Mouse (Mus musculus): Measurements from ENCODE around the gene Prm3. TPM values are rescaled to one million over a fixed set of nuclear protein-coding genes. Genes with fewer than 3 reads are reported as not detected.
A peak's percentile ranks its signal among the peaks of the same experiment; 100 is the strongest.

Gene Prm3
- polyA plus RNA-seq, 1 experiment from 2014 or later, result not detected

- H3K27me3 ChIP-seq, result peaks cover 14% of the 10 kb centered on the region
- ATAC-seq (ENCODE audit: insufficient read depth), result no peak
- H3K27ac ChIP-seq (replicated peaks), result no peak overlapping the region
- H3K9ac ChIP-seq, result no peak overlapping the region
- no peaks in the 10 kb centered on the region for H3K36me3 ChIP-seq (replicated peaks)
- no peak overlapping the region for H3K4me2 ChIP-seq
- no peaks in the 10 kb centered on the region for H3K9me3 ChIP-seq (replicated peaks)
- no peak overlapping the region for H3K4me3 ChIP-seq (replicated peaks)
- WGBS (ENCODE audit: insufficient replicate concordance), result 33% methylated on average over 4 of the region's 4 CpGs
- peaks cover 16% of the 10 kb centered on the region; the same call in 1 of the 2 replicates for H3K4me1 ChIP-seq (replicated peaks)
These were observed 20.0 kb downstream of the Prm3 start for GRCm38 (mm10) chr16:10770531-10771325.

DNA sequence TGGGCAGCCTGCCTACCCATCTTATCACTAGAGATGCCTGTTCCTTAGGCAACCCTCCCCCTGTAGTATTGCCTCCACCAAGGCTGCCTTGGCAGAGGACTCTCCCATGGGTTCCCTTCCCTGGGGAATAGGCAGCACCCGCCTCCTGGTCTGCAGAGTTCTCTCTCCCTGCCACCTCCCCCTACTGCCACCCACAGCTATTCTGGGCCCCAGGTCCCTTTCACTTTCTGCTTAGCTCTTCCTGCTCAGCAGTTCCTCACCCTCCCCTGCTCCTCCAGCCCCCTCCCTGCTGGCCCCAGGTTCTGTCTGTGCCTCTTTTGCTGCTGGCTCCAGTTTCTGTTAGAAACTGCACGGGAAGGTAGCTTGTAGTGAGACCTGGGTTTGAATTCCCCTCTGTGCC is 21.1 kb downstream of the Prm3 start:
- no peak overlapping the region for H3K9ac ChIP-seq
- WGBS (ENCODE audit: insufficient replicate concordance), result 16% methylated on average over 2 of the region's 2 CpGs
- H3K9me3 ChIP-seq (replicated peaks), result no peaks in the 10 kb centered on the region
- H3K4me1 ChIP-seq (replicated peaks), result peaks cover 16% of the 10 kb centered on the region; the same call in 1 of the 2 replicates
- no peak overlapping the region for H3K27ac ChIP-seq (replicated peaks)
- H3K4me3 ChIP-seq (replicated peaks), result no peak overlapping the region
- H3K36me3 ChIP-seq (replicated peaks), result no peaks in the 10 kb centered on the region
- peaks cover 14% of the 10 kb centered on the region for H3K27me3 ChIP-seq
- ATAC-seq (ENCODE audit: insufficient read depth), result no peak
- H3K4me2 ChIP-seq, result no peak overlapping the region

DNA sequence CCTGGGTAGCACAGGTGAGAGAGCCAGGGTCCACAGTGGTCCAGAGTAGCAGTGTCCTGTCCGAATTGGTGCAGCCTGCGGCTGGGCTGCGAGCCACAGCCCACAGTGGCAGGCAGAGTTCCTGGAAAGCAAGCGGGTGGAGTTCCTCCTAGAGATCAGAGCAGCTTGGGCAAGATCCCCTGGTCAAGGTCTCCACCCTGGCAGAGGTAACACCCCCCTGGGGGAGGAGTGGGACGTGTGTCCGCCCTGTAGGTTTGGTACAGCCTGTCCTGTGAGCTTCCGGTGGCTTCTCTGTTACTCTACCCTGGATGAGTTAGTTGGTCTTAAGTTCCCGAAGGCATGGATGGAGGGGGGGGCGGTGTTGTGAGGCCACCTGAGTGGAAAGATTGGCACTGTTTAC is 21.9 kb downstream of the Prm3 start:
- ATAC-seq (ENCODE audit: insufficient read depth), result peak; percentile 40; the same call in 1 of the 2 replicates
- H3K4me3 ChIP-seq (replicated peaks), result no peak overlapping the region
- no peak overlapping the region for H3K27ac ChIP-seq (replicated peaks)
- peaks cover 14% of the 10 kb centered on the region for H3K27me3 ChIP-seq
- no peak overlapping the region for H3K4me2 ChIP-seq
- peaks cover 16% of the 10 kb centered on the region; the same call in 1 of the 2 replicates for H3K4me1 ChIP-seq (replicated peaks)
- 11% methylated on average over 9 of the region's 9 CpGs for WGBS (ENCODE audit: insufficient replicate concordance)
- no peak overlapping the region for H3K9ac ChIP-seq
- H3K9me3 ChIP-seq (replicated peaks), result no peaks in the 10 kb centered on the region
- H3K36me3 ChIP-seq (replicated peaks), result no peaks in the 10 kb centered on the region

- WGBS (ENCODE audit: insufficient replicate concordance), result 33% methylated on average over 4 of the region's 4 CpGs
- H3K9ac ChIP-seq, result no peak overlapping the region
- H3K27ac ChIP-seq (replicated peaks), result no peak overlapping the region
- H3K4me2 ChIP-seq, result no peak overlapping the region
- no peaks in the 10 kb centered on the region for H3K36me3 ChIP-seq (replicated peaks)
- H3K4me3 ChIP-seq (replicated peaks), result no peak overlapping the region
- H3K4me1 ChIP-seq (replicated peaks), result peaks cover 16% of the 10 kb centered on the region; the same call in 1 of the 2 replicates
- ATAC-seq (ENCODE audit: insufficient read depth), result no peak
- H3K9me3 ChIP-seq (replicated peaks), result no peaks in the 10 kb centered on the region
- H3K27me3 ChIP-seq, result peaks cover 14% of the 10 kb centered on the region
These were observed 23.6 kb downstream of the Prm3 start for GRCm38 (mm10) chr16:10767158-10767557.

- H3K27me3 ChIP-seq, result peaks cover 18% of the 10 kb centered on the region
- 29% methylated on average over 2 of the region's 2 CpGs for WGBS (ENCODE audit: insufficient replicate concordance)
- H3K4me3 ChIP-seq (replicated peaks), result no peak overlapping the region
- H3K9me3 ChIP-seq (replicated peaks), result no peaks in the 10 kb centered on the region
- H3K4me2 ChIP-seq, result no peak overlapping the region
- peaks cover 7% of the 10 kb centered on the region; the same call in 1 of the 2 replicates for H3K4me1 ChIP-seq (replicated peaks)
- ATAC-seq (ENCODE audit: insufficient read depth), result no peak
- H3K27ac ChIP-seq (replicated peaks), result no peak overlapping the region
- H3K36me3 ChIP-seq (replicated peaks), result no peaks in the 10 kb centered on the region
- no peak overlapping the region for H3K9ac ChIP-seq
These were observed 26.4 kb downstream of the Prm3 start for GRCm38 (mm10) chr16:10764323-10764722.

- WGBS (ENCODE audit: insufficient replicate concordance), result 45% methylated on average over 6 of the region's 6 CpGs
- Histone ChIP-seq H3K4me3 (replicated peaks) (no peak overlapping the region), H3K9ac (no peak overlapping the region), H3K4me2 (no peak overlapping the region), H3K27ac (replicated peaks) (no peak overlapping the region), H3K4me1 (replicated peaks) (peaks cover 2% of the 10 kb centered on the region; the same call in 1 of the 2 replicates), H3K9me3 (replicated peaks) (no peaks in the 10 kb centered on the region), H3K27me3 (peaks cover 19% of the 10 kb centered on the region), H3K36me3 (replicated peaks) (no peaks in the 10 kb centered on the region)
- no peak for ATAC-seq (ENCODE audit: insufficient read depth)
These were observed 27.0 kb downstream of the Prm3 start for GRCm38 (mm10) chr16:10763540-10764264.

DNA sequence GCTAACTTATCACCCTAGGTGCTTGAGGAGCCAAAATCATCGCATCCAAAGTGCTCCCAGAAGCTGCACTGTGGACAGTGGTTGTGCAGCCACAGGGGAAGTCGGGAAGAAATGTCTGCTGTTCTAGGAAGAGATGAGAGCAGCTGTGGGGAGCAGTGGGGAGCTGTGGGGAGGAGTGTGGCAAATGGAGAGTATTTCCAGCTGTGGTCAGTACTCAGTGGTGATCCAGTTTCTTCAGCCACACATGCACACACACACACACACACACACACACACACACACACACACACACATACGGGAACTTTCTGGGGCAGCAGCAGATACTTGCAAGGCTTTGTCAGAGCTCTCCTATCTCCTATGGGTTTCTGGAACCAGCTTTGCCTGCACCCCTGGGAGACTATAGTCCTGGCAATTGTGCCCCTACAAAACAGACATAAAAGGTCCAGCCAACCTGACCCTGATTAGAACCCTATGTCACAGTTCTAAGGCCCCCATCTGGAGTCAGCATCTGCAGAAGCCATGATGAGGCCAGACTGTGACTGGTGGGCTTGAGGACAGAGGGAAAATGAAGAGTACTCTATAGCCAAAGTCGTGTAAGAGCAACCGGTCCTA is 28.0 kb downstream of the Prm3 start:
- Histone ChIP-seq H3K4me2 (no peak overlapping the region), H3K4me3 (replicated peaks) (no peak overlapping the region), H3K27ac (replicated peaks) (no peak overlapping the region), H3K9me3 (replicated peaks) (no peaks in the 10 kb centered on the region), H3K27me3 (peaks cover 18% of the 10 kb centered on the region), H3K4me1 (replicated peaks) (no peaks in the 10 kb centered on the region), H3K9ac (no peak overlapping the region), H3K36me3 (replicated peaks) (no peaks in the 10 kb centered on the region)
- 53% methylated on average over 5 of the region's 5 CpGs for WGBS (ENCODE audit: insufficient replicate concordance)
- no peak for ATAC-seq (ENCODE audit: insufficient read depth)

DNA sequence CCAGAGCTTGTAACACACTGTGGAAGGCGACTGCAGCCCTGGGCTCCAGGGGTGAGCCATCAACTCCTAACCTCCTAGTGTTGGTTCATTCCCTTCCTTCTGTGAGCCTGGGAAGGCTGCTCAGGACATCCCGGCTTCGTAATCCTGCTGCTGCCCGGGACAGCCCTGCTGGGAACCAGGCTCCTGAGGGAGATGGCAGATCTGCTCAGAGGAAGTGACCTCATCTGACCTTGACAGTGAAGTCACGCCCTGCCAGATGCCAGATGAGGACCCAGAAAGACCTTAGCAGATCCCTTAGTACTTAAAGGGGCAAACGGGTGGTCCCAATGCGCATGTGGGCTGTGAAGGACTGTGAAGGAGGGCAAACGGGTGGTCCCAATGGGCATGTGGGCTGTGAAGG is 29.5 kb downstream of the Prm3 start:
- 60% methylated on average over 8 of the region's 8 CpGs for WGBS (ENCODE audit: insufficient replicate concordance)
- Histone ChIP-seq H3K4me1 (replicated peaks) (no peaks in the 10 kb centered on the region), H3K36me3 (replicated peaks) (no peaks in the 10 kb centered on the region), H3K27ac (replicated peaks) (no peak overlapping the region), H3K9ac (no peak overlapping the region), H3K4me3 (replicated peaks) (no peak overlapping the region), H3K4me2 (no peak overlapping the region), H3K9me3 (replicated peaks) (no peaks in the 10 kb centered on the region), H3K27me3 (peaks cover 14% of the 10 kb centered on the region; the same call in 1 of the 2 replicates)
- ATAC-seq (ENCODE audit: insufficient read depth), result no peak

- WGBS (ENCODE audit: insufficient replicate concordance), result 42% methylated on average over 6 of the region's 6 CpGs
- no peaks in the 10 kb centered on the region for H3K9me3 ChIP-seq (replicated peaks)
- H3K27ac ChIP-seq (replicated peaks), result no peak overlapping the region
- no peak overlapping the region for H3K4me2 ChIP-seq
- peaks cover 14% of the 10 kb centered on the region; the same call in 1 of the 2 replicates for H3K27me3 ChIP-seq
- no peak overlapping the region for H3K9ac ChIP-seq
- no peaks in the 10 kb centered on the region for H3K36me3 ChIP-seq (replicated peaks)
- no peak overlapping the region for H3K4me3 ChIP-seq (replicated peaks)
- no peak for ATAC-seq (ENCODE audit: insufficient read depth)
- no peaks in the 10 kb centered on the region for H3K4me1 ChIP-seq (replicated peaks)
These were observed 34.5 kb downstream of the Prm3 start for GRCm38 (mm10) chr16:10756168-10756567.

- no peaks in the 10 kb centered on the region for H3K9me3 ChIP-seq (replicated peaks)
- 67% methylated on average over 3 of the region's 3 CpGs for WGBS (ENCODE audit: insufficient replicate concordance)
These were observed 36.0 kb downstream of the Prm3 start for GRCm38 (mm10) chr16:10754521-10755296.

More at GRCm38 (mm10) chr16:10754521-10755296, 36.0 kb downstream of the Prm3 start:
- ATAC-seq (ENCODE audit: insufficient read depth), result no peak
- Histone ChIP-seq H3K4me1 (replicated peaks) (no peaks in the 10 kb centered on the region), H3K9ac (no peak overlapping the region), H3K4me3 (replicated peaks) (no peak overlapping the region), H3K27me3 (peaks cover 10% of the 10 kb centered on the region; the same call in 1 of the 2 replicates), H3K27ac (replicated peaks) (no peak overlapping the region), H3K4me2 (no peak overlapping the region), H3K36me3 (replicated peaks) (no peaks in the 10 kb centered on the region)

Measured in liver, embryonic 15.5 days (tissue).